11 mouse cellular contexts compared by ENCODE assay signal in genomic region chr4:134626350-134626749, GRCm38 (mm10).
A peak's percentile ranks its signal among the peaks of the same experiment; 100 is the strongest.
DNase-seq lines count a peak whose midpoint lies in the region; ATAC-seq lines count a peak whose summit lies in the region.
"Had no signal": no experiment of that assay in that cellular context is flagged by ENCODE, and none has a peak within 500 bp of the region (broad histone marks: within the 10 kb centered on the region; RNA-seq: fewer than 3 reads in every experiment).

No protein-coding gene starts in this region.

- H3K9ac ChIP-seq in heart, embryonic 14.5 days (ENCODE audit: low read length) = peak overlapping the region; percentile 48
- H3K9ac ChIP-seq: intestine, embryonic 15.5 days; midbrain, embryonic 12.5 days had no signal

- peaks cover 43 to 63% of the 10 kb centered on the region in 2 experiments for H3K4me1 ChIP-seq in heart, embryonic 14.5 days (ENCODE audit: control insufficient read depth in 2 of 2, insufficient read depth in 2 of 2, low read length in 2 of 2)

- DNase-seq in left cerebral cortex, postnatal 14 days (ENCODE audit: low spot score in 2 of 2) = peak; percentile 69 to 83
- no peak for DNase-seq in left cerebral cortex, adult 11 months (ENCODE audit: low spot score)
- peak; percentile 74 for DNase-seq in right cerebral cortex, postnatal 25 days
- DNase-seq in retina, embryonic 14.5 days (ENCODE audit: low spot score) = no peak
- DNase-seq: cerebellum, adult 9-11 months had no signal

- H3K4me2 ChIP-seq in heart, embryonic 14.5 days (ENCODE audit: low read length) = 0 out of 2 replicates have a peak overlapping the region, but pooled peaks have one; percentile 8
- H3K4me2 ChIP-seq: intestine, embryonic 15.5 days; midbrain, embryonic 12.5 days had no signal

- WGBS in heart, embryonic 14.5 days = 47% methylated on average over 4 of the region's 4 CpGs

- intact Hi-C loops in left cerebral cortex, postnatal 14 days (cut with DNase I) = no loop called here

- 0 out of 2 replicates have a peak, but pooled peaks cover 3% of the 10 kb centered on the region for H3K9me3 ChIP-seq in heart, embryonic 14.5 days (ENCODE audit: control insufficient read depth, low read length)
- H3K9me3 ChIP-seq: intestine, embryonic 15.5 days; midbrain, embryonic 12.5 days had no signal

- no peaks in the 10 kb centered on the region for H3K27me3 ChIP-seq in heart, embryonic 14.5 days (ENCODE audit: control insufficient read depth, insufficient read depth, low read length)
- H3K27me3 ChIP-seq: intestine, embryonic 15.5 days; midbrain, embryonic 12.5 days had no signal

- ATAC-seq in frontal cortex, adult (ENCODE audit: low TSS enrichment) = peak; percentile 73
- ATAC-seq in heart, embryonic 14.5 days (ENCODE audit: insufficient number of reproducible peaks, insufficient read depth, low FRiP score, low read depth) = no peak
- ATAC-seq in megakaryocyte progenitor cell, adult 5-6 weeks (replicated peaks; ENCODE audit: poor library complexity) = no peak
- ATAC-seq: forebrain, embryonic 16.5 days; intestine, embryonic 15.5 days had no signal

- H3K4me3 ChIP-seq in heart, embryonic 14.5 days (ENCODE audit: control insufficient read depth in 1 of 2, insufficient read depth in 1 of 2, low read depth in 1 of 2, low read length in 2 of 2) = no peak overlapping the region
- H3K4me3 ChIP-seq: intestine, embryonic 15.5 days; midbrain, embryonic 12.5 days had no signal

- H3K36me3 ChIP-seq in heart, embryonic 14.5 days (ENCODE audit: control insufficient read depth, insufficient read depth, low read length) = no peaks in the 10 kb centered on the region
- H3K36me3 ChIP-seq: intestine, embryonic 15.5 days; midbrain, embryonic 12.5 days had no signal

- H3K27ac ChIP-seq in heart, embryonic 14.5 days (replicated peaks in 1 of 2; ENCODE audit: control insufficient read depth in 1 of 2, insufficient read depth in 1 of 2, low read depth in 2 of 2, low read length in 2 of 2) = peak overlapping the region; percentile 23 to 90
- H3K27ac ChIP-seq: intestine, embryonic 15.5 days; midbrain, embryonic 12.5 days had no signal

Comparison
In these comparisons a context has a peak if more than half of its experiments do, and no peak if none do; other contexts are left out.
1. DNase-seq: peak in left cerebral cortex, postnatal 14 days (2 of 2) and right cerebral cortex, postnatal 25 days (single experiment); none in left cerebral cortex, adult 11 months (single experiment) and retina, embryonic 14.5 days (single experiment).